Mouse (Mus musculus) retina, adult 2 months (tissue): ENCODE data around the gene Adam12.

Source experiments
- DNase-seq: peaks from one replicate; pipeline ENCODE4 v3.0.0-alpha.2; 2012; ENCODE audit warnings: low read depth, low spot score

Adam12 gene

DNA sequence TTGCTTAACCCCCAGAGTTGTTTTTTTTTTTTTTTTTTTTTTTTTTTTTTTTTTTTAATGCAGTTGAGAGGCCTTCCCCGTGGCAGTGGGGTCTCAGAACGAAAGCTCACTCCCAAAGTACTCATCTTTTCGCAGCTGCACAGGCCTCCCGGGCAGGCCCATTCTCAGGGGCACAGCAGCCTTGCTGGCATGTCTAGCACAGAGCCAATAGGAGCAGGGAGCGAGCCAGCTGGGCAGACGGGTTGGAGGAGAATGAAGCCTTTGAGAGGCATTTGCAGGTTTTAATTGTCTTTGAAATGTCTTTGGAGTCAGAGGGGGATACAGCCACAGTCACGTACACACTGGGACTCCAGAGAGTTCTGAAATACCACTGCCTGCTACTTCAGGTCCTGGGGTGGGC, 217.2 kb downstream of the Adam12 start:
- DNase-seq, result no peak

- DNase-seq, result no peak
These were observed 222.8 kb downstream of the Adam12 start for GRCm38 (mm10) chr7:134009157-134009556.

DNA sequence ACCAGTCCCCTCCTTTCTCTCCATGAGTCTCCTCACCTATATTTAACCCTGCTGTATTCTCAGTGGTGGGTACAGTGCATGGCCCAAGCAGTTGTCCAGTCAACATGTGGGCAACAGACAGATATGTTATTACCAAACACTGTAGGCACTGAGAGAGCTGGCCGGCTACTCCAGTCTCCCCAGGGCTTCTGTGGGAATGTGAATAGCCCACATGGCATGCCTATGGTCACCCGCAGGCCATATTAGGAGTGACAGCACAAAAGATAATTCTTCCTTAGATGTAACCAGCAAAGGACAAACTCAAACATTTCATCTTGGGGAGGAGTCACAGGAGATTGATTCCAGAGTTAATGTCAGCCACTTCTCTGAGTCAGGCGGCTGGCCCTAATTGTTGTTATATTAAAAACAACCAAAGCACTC, 224.0 kb downstream of the Adam12 start:
- DNase-seq, result no peak

GRCm38 (mm10) chr7:134001581-134001980, 230.4 kb downstream of the Adam12 start:
- no peak for DNase-seq

DNA sequence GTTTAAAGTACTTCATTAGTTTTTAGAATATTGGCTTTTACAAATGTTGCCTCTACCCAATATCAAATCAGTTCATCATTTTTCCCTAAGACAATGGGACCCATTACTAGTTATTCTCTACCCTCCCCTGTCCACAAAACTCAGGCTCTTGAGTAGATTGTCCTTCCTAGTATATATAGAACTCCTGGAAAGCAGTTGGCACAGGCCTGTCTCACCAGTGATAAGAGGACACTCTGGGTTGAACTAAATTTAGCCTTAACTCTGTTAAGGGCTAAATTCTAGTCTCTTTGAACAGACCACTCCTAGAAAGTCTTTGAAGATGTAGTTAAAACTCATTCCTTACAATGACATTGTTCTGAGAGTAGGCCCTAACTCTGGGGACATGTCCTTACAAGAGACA, 241.0 kb downstream of the Adam12 start:
- no peak for DNase-seq

DNA sequence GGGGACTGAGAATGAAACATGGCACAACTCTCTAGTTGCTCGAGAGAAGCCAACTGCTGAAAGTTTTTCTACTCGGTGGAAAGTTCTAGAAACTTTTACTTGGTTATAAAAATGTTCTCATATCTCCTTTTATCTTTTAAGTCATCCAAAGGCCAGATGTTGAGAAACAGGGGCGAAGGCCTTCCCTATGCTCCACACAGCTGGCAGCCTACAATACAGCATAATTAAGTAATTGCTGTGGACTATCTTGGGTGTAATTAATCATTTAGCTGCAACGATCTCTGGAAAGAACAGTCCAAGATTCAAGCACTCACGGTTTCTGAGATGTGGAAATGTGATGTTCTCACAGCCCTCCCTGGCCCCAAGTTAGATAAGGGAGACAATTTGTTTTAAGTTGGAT, 243.6 kb downstream of the Adam12 start:
- no peak for DNase-seq

DNA sequence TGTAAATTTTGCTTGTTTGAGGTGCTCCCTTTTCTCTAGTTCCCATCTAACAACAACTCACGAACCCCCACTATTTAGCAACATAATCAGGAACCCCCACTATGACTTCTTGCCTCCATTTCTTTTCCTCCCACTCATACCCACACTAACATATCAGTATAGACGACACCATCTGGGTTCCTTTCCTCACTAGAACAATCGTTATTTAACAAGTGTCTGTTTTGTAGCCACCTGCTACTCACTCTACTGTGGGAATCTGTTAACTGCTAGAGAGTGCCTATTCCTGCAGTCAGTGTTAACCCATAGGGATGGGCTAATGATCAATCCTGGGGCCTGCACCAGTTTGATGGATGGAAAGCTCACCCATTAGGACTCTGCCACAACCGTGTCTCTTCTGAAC, 245.7 kb downstream of the Adam12 start:
- DNase-seq, result no peak

- DNase-seq, result no peak
These were observed 246.3 kb downstream of the Adam12 start for GRCm38 (mm10) chr7:133985648-133986047.

DNA sequence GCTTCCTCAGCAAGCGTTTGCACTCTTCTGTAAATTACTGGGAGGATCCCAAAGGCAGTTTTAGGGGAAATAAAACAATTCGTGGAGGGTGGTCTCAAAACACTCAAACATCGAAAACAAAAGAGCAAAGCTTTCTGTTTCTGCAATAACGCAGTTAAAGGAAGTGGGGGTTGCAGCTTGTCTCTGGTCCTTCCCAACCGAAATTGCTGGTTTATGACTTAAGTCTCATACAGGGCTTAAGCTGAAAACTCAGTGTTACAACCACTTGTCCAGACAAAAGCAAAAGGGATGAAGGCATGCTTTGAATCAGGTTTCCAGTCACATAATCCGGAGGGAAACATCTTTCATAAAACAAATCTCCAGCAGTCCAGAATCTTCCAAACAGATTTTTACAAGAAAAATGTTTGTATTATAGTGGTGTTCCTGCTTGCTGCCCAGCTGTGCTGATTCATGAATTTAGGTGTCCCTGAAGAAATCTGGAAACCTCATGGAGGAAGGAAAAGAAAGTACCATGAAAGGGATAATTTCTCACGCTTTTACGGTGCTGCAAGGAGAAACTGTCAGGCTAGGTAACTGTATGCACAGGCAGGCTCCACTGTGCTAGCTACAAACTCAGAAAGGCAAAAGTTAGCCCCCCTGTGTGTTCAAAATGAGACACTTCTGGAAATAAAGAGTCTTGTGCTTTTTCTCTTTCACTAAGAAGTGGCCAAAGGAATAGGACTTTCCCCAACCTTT, 255.4 kb downstream of the Adam12 start:
- no peak for DNase-seq

- no peak for DNase-seq
These were observed 260.9 kb downstream of the Adam12 start for GRCm38 (mm10) chr7:133971086-133971485.

DNA sequence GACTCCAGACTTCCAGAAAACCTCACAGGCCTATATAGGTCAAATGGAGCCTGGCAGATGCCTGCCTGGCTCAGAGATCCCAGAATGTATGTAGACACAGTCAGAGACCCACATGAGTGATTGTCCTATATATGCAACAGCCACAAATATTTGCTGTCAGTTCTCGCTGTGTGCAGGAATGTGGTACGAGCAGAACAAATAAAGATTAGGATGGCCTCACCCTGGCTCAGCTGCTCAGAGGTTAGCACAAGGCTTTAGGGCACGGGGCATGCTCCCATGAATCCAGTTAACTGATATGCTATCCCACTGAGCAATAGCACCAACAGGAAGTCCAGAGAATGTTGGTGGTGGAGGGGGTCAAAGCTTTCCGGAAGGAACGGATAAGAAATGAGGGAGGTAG, 261.5 kb downstream of the Adam12 start:
- DNase-seq, result no peak

- DNase-seq, result no peak
These were observed 264.0 kb downstream of the Adam12 start for GRCm38 (mm10) chr7:133967906-133968305.

DNA sequence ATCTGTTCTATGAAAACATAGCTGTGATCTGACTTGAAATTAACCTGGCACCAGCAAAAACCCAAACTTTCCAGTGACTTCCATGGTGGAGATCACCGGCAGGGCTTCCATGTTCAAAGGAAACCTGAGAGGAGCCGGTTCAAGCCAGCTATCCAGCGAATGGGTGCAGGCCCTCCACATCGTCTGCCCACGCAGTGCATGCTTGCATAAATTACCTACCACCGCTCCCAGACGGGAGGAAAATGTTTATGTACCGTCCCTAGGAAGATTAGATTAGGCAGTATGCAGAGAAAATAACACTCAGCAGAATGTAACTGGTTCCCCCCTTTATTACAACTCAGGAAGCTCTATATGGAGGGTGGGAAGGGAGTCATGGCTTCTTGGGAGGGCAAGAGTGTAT, 268.4 kb downstream of the Adam12 start:
- no peak for DNase-seq

DNA sequence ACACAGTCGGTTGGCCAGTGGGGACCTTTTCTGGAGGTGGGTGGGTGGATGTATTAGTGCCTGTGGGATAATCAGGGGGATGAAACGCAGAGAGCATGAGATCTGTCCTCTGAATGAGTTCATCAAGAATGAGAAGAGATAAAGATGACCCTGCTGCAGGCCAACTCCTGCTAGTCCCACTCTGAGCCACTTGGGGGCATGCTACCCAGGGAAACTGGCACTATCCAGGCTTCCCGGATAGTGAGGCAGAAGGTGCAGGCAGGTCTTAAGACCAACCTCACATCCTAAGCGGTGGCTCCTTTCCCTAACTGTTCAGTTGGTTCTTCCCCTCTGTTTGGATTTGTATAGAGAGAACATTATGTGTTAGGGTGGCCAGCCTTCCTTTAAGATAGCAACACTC, 272.7 kb downstream of the Adam12 start:
- no peak for DNase-seq

- DNase-seq, result no peak
These were observed 274.1 kb downstream of the Adam12 start for GRCm38 (mm10) chr7:133957873-133958272.

- DNase-seq, result no peak
These were observed 277.5 kb downstream of the Adam12 start for GRCm38 (mm10) chr7:133954111-133955091.

DNA sequence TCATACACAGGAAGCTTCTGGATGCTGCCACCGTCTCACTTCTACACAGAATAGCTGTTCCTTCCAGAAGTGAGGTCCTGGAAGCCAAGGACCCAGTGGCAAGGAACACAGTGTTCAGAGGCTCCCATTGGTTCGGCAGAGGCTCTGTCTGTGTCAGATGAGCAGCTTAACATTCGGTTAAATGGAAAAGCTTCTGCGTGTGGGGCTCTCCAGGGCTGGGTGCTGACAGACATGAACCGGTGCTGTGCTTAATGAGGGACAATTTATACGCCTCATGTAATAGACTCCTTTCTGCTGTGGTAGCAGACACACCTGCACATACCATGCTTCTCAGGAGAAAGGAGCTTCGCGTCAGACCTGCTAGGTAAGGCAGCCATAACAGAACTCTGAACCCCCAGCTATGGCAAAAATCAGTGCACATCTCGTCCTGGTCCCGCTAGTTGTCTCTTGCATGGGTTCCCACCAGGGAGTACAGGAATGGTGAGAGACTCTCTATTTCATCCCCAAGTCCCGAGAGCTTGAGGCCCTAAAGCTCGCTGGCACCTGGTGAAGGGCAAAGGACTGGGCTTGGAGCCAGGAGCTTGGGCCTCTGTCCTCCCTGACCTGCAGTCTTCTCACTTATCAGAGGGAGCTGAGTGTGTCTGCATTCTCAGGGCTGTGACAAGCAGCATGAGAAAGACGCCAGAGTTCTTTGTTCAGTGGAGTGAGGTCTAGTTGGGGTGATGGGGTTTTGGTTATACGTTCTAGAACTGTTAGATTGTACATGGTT, 280.0 kb downstream of the Adam12 start:
- no peak for DNase-seq

DNA sequence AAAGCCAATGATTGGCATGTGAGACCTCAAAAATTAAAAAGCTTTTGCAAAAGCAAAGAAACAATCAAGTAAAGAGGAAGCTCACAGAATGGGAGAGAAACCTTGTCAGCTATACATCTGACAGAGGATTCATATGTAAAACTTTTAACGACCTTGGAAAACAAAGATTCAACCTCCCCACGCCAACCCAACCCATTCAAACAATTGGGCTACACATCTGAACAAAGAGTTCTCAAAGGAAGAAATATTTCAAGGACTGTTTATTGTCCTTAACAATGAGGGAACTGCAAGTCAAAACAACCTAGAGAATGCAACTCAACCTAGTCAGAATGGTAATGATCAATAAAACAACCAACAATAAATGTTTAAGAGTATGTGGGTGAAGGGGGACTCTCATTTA, 284.6 kb downstream of the Adam12 start:
- DNase-seq, result no peak

DNA sequence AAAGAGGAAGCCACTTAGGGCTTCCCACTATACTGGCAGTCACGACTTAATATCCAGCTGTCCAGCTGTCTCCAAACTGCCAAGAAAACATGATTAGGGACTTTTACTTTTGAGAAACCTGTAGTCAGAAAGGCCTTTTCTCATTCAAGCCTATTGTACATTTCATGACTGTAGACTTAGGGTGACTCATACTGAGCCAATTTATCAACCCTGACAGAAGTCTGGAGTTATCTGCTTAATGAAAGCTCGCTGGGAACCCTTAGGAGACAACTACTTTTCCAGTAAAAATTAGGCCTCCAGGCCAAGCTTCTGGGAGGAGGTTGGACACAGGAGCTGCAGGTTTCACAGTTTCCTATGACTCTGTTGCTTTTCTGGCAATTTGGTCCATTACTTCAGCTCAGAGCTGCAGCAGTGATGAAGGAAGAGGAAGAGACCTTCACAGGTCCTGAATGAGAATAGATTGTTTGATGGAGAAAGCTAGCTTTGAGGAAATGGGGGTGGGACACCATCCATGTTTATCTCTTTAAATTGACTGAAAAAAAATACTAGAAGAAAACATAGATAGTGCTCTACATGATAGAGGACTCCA, 285.1 kb downstream of the Adam12 start:
- DNase-seq, result no peak

DNA sequence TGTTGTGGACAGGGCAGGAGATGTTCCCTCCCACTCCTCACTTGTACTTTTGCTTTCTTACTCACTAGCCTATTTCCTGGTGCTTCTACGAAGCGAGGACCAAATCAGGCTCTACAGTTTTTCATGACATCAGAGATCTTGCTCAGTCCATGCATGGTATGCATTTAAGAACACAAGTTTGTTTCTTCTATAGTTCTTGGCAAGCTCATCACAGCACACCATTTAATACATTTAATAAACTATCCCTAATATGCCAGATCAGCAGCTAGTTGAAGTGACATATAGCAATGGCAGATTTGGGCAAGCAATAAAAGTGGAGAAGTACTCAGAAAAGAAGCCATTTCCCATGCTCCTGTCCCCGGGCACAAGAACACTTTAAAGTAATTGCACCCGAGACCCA, 285.8 kb downstream of the Adam12 start:
- DNase-seq, result no peak

- no peak for DNase-seq
These were observed 291.5 kb downstream of the Adam12 start for GRCm38 (mm10) chr7:133940405-133940804.

DNA sequence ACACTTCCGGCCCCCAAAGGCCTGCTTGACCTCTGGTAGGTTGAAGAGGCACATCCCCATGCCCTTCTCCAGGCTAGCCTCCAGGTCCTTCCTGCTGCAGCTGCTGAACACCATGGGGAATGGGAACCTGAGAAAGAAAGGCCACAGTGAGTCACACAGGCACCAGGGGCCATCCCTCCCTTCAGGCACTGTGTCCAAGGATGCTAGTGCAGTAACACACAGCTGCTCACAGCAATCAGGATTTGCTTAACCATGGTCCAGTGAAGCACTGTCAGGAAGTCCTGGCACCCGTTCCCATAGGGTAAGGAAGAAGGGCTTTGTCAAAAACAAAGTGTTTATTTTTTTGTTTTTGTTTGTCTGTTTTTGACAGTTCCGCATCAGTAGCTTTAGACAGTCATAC, 294.5 kb downstream of the Adam12 start:
- no peak for DNase-seq
